Mouse (Mus musculus) MEL (cell line): Measurements from ENCODE around the gene Lrba. TPM values are rescaled to one million over a fixed set of nuclear protein-coding genes. Genes with fewer than 3 reads are reported as not detected.

Source experiments
- DNase-seq: peaks from one replicate; pipeline ENCODE4 v3.0.0; 2011; ENCODE audit warnings: low read depth, low spot score
- H3K27ac ChIP-seq: 2 replicates; pipeline ENCODE4 v1.5.1; 2012; ENCODE audit warnings: low read depth, mild to moderate bottlenecking, control low read depth, low read length, moderate library complexity; ENCODE audit not compliant: control insufficient read depth
- H3K27me3 ChIP-seq, 2 experiments: fragments of 150-350 bp in 1 of 2; sonication (generic) in 1 of 2; 2 replicates each; pipeline ENCODE4 v1.6.1; 2012; ENCODE audit warnings: low read length in 2 of 2, mild to moderate bottlenecking in 2 of 2, improper control_type of control experiment in 1 of 2, moderate library complexity in 1 of 2; ENCODE audit not compliant: insufficient read depth in 2 of 2, control insufficient read depth in 1 of 2
- H3K36me3 ChIP-seq, 2 experiments: 2 replicates each; pipeline ENCODE4 v1.6.1; 2012 to 2014; ENCODE audit warnings: low read length in 2 of 2, improper control_type of control experiment in 1 of 2, inconsistent platforms in 1 of 2, mild to moderate bottlenecking in 1 of 2; ENCODE audit not compliant: insufficient read depth in 2 of 2, control insufficient read depth in 1 of 2
- H3K4me1 ChIP-seq, 2 experiments: fragments of 150-350 bp in 1 of 2; sonication (generic) in 1 of 2; 2 replicates each; pipeline ENCODE4 v1.6.1; 2012; ENCODE audit warnings: low read length in 2 of 2, improper control_type of control experiment in 1 of 2, mild to moderate bottlenecking in 1 of 2; ENCODE audit not compliant: insufficient read depth in 2 of 2, control insufficient read depth in 1 of 2
- H3K4me3 ChIP-seq, 2 experiments: fragments of 150-350 bp in 1 of 2; sonication (generic) in 1 of 2; 2 replicates each; pipeline ENCODE4 v1.5.1; 2012; ENCODE audit warnings: low read depth in 2 of 2, low read length in 2 of 2, mild to moderate bottlenecking in 2 of 2, moderate library complexity in 2 of 2, control low read depth in 1 of 2, improper control_type of control experiment in 1 of 2; ENCODE audit not compliant: control insufficient read depth in 1 of 2, insufficient read depth in 1 of 2
- H3K79me2 ChIP-seq: 2 replicates; pipeline ENCODE4 v1.6.1; 2012; ENCODE audit warnings: mild to moderate bottlenecking, low read length, moderate library complexity; ENCODE audit not compliant: control insufficient read depth, poor library complexity, insufficient read depth
- H3K9ac ChIP-seq: 2 replicates; pipeline ENCODE4 v1.6.1; 2012; ENCODE audit warnings: low read depth, mild to moderate bottlenecking, control low read depth, low read length, moderate library complexity; ENCODE audit not compliant: control insufficient read depth, poor library complexity, severe bottlenecking
- H3K9me3 ChIP-seq: fragments of 150-350 bp; sonication (generic); replicated peaks from 2 replicates; pipeline ENCODE4 v1.6.1; 2012; ENCODE audit warnings: mild to moderate bottlenecking, low read length, improper control_type of control experiment, moderate library complexity; ENCODE audit not compliant: insufficient read depth
- CHD1 ChIP-seq: IDR thresholded peaks from 2 replicates; pipeline ENCODE4 v1.6.1; 2012; ENCODE audit warnings: low read depth, mild to moderate bottlenecking, inconsistent platforms, low read length, improper control_type of control experiment
- CHD2 ChIP-seq: IDR thresholded peaks from 2 replicates; pipeline ENCODE4 v1.6.1; 2011; ENCODE audit warnings: low read length, improper control_type of control experiment
- CTCF ChIP-seq, 3 experiments: IDR thresholded peaks in 2 of 3; conservative IDR thresholded peaks in 1 of 3; 2 replicates each; pipeline ENCODE4 v1.5.1; 2011 to 2012; ENCODE audit warnings: low read length in 3 of 3, low read depth in 2 of 3, mild to moderate bottlenecking in 2 of 3, improper control_type of control experiment in 1 of 3, inconsistent platforms in 1 of 3, mixed read lengths in 1 of 3, moderate library complexity in 1 of 3; ENCODE audit not compliant: control insufficient read depth in 1 of 3, insufficient read depth in 1 of 3, poor library complexity in 1 of 3, severe bottlenecking in 1 of 3
- E2F4 ChIP-seq: IDR thresholded peaks from 2 replicates; pipeline ENCODE4 v1.6.1; 2011; ENCODE audit warnings: low read depth, low read length, improper control_type of control experiment, borderline replicate concordance
- ELF1 ChIP-seq: IDR thresholded peaks from 2 replicates; pipeline ENCODE4 v1.6.1; 2014; ENCODE audit warnings: low read depth, mild to moderate bottlenecking, inconsistent platforms, low read length, improper control_type of control experiment, moderate library complexity
- ETS1 ChIP-seq: IDR thresholded peaks from 2 replicates; pipeline ENCODE4 v1.6.1; 2012; ENCODE audit warnings: low read depth, mild to moderate bottlenecking, inconsistent platforms, low read length, improper control_type of control experiment, moderate library complexity
- GATA1 ChIP-seq: IDR thresholded peaks from 2 replicates; pipeline ENCODE4 v1.6.1; 2011; ENCODE audit warnings: low read depth, low read length, improper control_type of control experiment
- KAT2A ChIP-seq: conservative IDR thresholded peaks from 2 replicates; pipeline ENCODE4 v1.6.1; 2012; ENCODE audit warnings: low read depth, low read length, improper control_type of control experiment, inconsistent platforms
- MAFK ChIP-seq: IDR thresholded peaks from 2 replicates; pipeline ENCODE4 v1.6.1; 2011; ENCODE audit warnings: low read depth, mild to moderate bottlenecking, low read length, improper control_type of control experiment, borderline replicate concordance
- MAX ChIP-seq: IDR thresholded peaks from 2 replicates; pipeline ENCODE4 v1.6.1; 2011; ENCODE audit warnings: low read length, improper control_type of control experiment
- MAZ ChIP-seq: IDR thresholded peaks from 2 replicates; pipeline ENCODE4 v1.6.1; 2012; ENCODE audit warnings: low read depth, mild to moderate bottlenecking, inconsistent platforms, low read length, improper control_type of control experiment
- MEF2A ChIP-seq: IDR thresholded peaks from 2 replicates; pipeline ENCODE4 v1.6.1; 2014; ENCODE audit warnings: low read depth, mild to moderate bottlenecking, inconsistent platforms, low read length, improper control_type of control experiment; ENCODE audit not compliant: poor library complexity, insufficient replicate concordance, severe bottlenecking; ENCODE audit errors: extremely low read depth
- MYB ChIP-seq: IDR thresholded peaks from 2 replicates; pipeline ENCODE4 v1.6.1; 2011; ENCODE audit warnings: mild to moderate bottlenecking, low read depth, low read length, improper control_type of control experiment
- POLR2A ChIP-seq, 2 experiments: IDR thresholded peaks; 2 replicates each; pipeline ENCODE4 v1.6.1; 2011 to 2012; ENCODE audit warnings: low read length in 2 of 2, mild to moderate bottlenecking in 2 of 2, control low read depth in 1 of 2, improper control_type of control experiment in 1 of 2, low read depth in 1 of 2, moderate library complexity in 1 of 2; ENCODE audit not compliant: control insufficient read depth in 1 of 2, insufficient read depth in 1 of 2, poor library complexity in 1 of 2
- POLR2AphosphoS5 ChIP-seq: IDR thresholded peaks from 2 replicates; pipeline ENCODE4 v1.6.1; 2012; ENCODE audit warnings: low read depth, borderline replicate concordance, mild to moderate bottlenecking, inconsistent platforms, low read length, moderate library complexity, mixed read lengths
- RCOR1 ChIP-seq: IDR thresholded peaks from 2 replicates; pipeline ENCODE4 v1.6.1; 2012; ENCODE audit warnings: low read depth, mild to moderate bottlenecking, inconsistent platforms, low read length, improper control_type of control experiment
- SIN3A ChIP-seq: IDR thresholded peaks from 2 replicates; pipeline ENCODE4 v1.6.1; 2012; ENCODE audit warnings: low read length, improper control_type of control experiment, inconsistent platforms
- SMC3 ChIP-seq: IDR thresholded peaks from 2 replicates; pipeline ENCODE4 v1.6.1; 2011; ENCODE audit warnings: low read depth, low read length, improper control_type of control experiment
- TBP ChIP-seq: IDR thresholded peaks from 2 replicates; pipeline ENCODE4 v1.8.0; 2011; ENCODE audit warnings: low read depth, low read length, improper control_type of control experiment
- USF2 ChIP-seq, 2 experiments: IDR thresholded peaks; 2 replicates each; pipeline ENCODE4 v1.6.1; 2011 to 2012; ENCODE audit warnings: improper control_type of control experiment in 2 of 2, low read length in 2 of 2, borderline replicate concordance in 1 of 2, inconsistent platforms in 1 of 2, low read depth in 1 of 2, mild to moderate bottlenecking in 1 of 2; ENCODE audit not compliant: insufficient read depth in 1 of 2
- ZMIZ1 ChIP-seq: IDR thresholded peaks from 2 replicates; pipeline ENCODE4 v1.6.1; 2012; ENCODE audit warnings: low read depth, mild to moderate bottlenecking, inconsistent platforms, low read length, improper control_type of control experiment, moderate library complexity
- ZNF384 ChIP-seq: IDR thresholded peaks from 2 replicates; pipeline ENCODE4 v1.6.1; 2012; ENCODE audit warnings: low read depth, mild to moderate bottlenecking, inconsistent platforms, low read length, improper control_type of control experiment
- polyA plus RNA-seq, 2 experiments: library from polyadenylated mRNA; stranded (reverse) in 1 of 2; unstranded in 1 of 2; fragments of >175 nt in 1 of 2; fragments of >200 nt in 1 of 2; gene quantifications; 2 replicates each; pipeline versions ENCODE4 v1.2.1 to v1.2.4; 2012; ENCODE audit warnings: low replicate concordance in 2 of 2, low read depth in 1 of 2; ENCODE audit not compliant: insufficient read length in 2 of 2, insufficient read depth in 1 of 2, missing spikeins in 1 of 2
- total RNA-seq: library from RNA; depleted of rRNA; stranded (reverse); fragments of 300-350 nt; gene quantifications from 2 replicates; pipeline ENCODE4 v1.2.3, GENCODE M21; 2012; rRNA removed

The Lrba gene
- total and polyA plus RNA-seq, 3 experiments = 10.9 to 17.9 TPM; not detected in 1

GRCm38 (mm10) chr3:86827506-86827905, 603.0 kb downstream of the Lrba start:
- Histone ChIP-seq H3K9me3 (no peaks in the 10 kb centered on the region), H3K4me3 (no peak overlapping the region), H3K36me3 (no peaks in the 10 kb centered on the region), H3K27me3 (peaks cover 0 to 3% of the 10 kb centered on the region in 2 experiments; a peak in 2 of 4 replicates), H3K79me2 (no peaks in the 10 kb centered on the region), H3K4me1 (no peaks in the 10 kb centered on the region), H3K27ac (no peak overlapping the region), H3K9ac (no peak overlapping the region)
- no peak for DNase-seq
- no peak for TF ChIP-seq ZMIZ1
- TF ChIP-seq USF2 (IDR thresholded peaks at IDR 0.05; ENCODE audit: borderline replicate concordance in 1 of 2, insufficient read depth in 1 of 2, low read depth in 1 of 2, low read length in 2 of 2) = no peak
- TF ChIP-seq TBP = no peak
- TF ChIP-seq ELF1 = no peak
- TF ChIP-seq POLR2AphosphoS5 = no peak
- no peak for TF ChIP-seq MAX
- TF ChIP-seq POLR2A (IDR thresholded peaks at IDR 0.05; ENCODE audit: control insufficient read depth in 1 of 2, insufficient read depth in 1 of 2, low read depth in 1 of 2, low read length in 2 of 2, poor library complexity in 1 of 2) = no peak
- no peak for TF ChIP-seq SIN3A
- TF ChIP-seq MEF2A = no peak
- no peak for TF ChIP-seq GATA1
- TF ChIP-seq CHD2 = no peak
- TF ChIP-seq ETS1 = no peak
- no peak for TF ChIP-seq MYB
- no peak for TF ChIP-seq MAFK
- TF ChIP-seq SMC3 = no peak
- TF ChIP-seq KAT2A = no peak
- no peak for TF ChIP-seq CHD1
- TF ChIP-seq ZNF384 = no peak
- no peak for TF ChIP-seq E2F4
- no peak for TF ChIP-seq RCOR1

- H3K4me3 ChIP-seq = no peak overlapping the region
- H3K79me2 ChIP-seq = no peaks in the 10 kb centered on the region
- TF ChIP-seq KAT2A (no peak), MAZ (no peak), CTCF (IDR thresholded peaks at IDR 0.05 in 2 of 3, conservative IDR thresholded peaks at IDR 0.05 in 1 of 3; ENCODE audit: control insufficient read depth in 1 of 3, insufficient read depth in 1 of 3, low read depth in 2 of 3, low read length in 3 of 3, poor library complexity in 1 of 3, severe bottlenecking in 1 of 3) (no peak)
- H3K4me1 ChIP-seq = no peaks in the 10 kb centered on the region
- no peaks in the 10 kb centered on the region for H3K36me3 ChIP-seq
- H3K27ac ChIP-seq = no peak overlapping the region
- DNase-seq = no peak
- peaks cover 0 to 1% of the 10 kb centered on the region in 2 experiments; a peak in 2 of 4 replicates for H3K27me3 ChIP-seq
- H3K9me3 ChIP-seq = no peaks in the 10 kb centered on the region
- no peak overlapping the region for H3K9ac ChIP-seq
Observed at GRCm38 (mm10) chr3:86832115-86832514, 607.6 kb downstream of the Lrba start.

Other genes starting within 250 kb of the Lrba start
- not detected in 2 replicates for gene Prss48, start 222.2 kb upstream of the Lrba start, total RNA-seq
- gene Prss48, start 222.2 kb upstream of the Lrba start, polyA plus RNA-seq = not detected
- gene Rps3a1, start 82.0 kb upstream of the Lrba start, total RNA-seq = 2,397 and 2,507 TPM in 2 replicates
- gene Rps3a1, start 82.0 kb upstream of the Lrba start, polyA plus RNA-seq = 1,000 to 10,000 TPM in 1 of 2 experiments, not detected in 1; 1,198 TPM